Mouse (Mus musculus) bone marrow, adult 2 months (tissue): Measurements from ENCODE around the gene Lysmd4. TPM values are rescaled to one million over a fixed set of nuclear protein-coding genes. Genes with fewer than 3 reads are reported as not detected.

Experiments used
- H3K27ac ChIP-seq: fragments of 200-500 bp; 2 replicates; pipeline ENCODE4 v1.5.1; 2012; ENCODE audit warnings: low read depth, mild to moderate bottlenecking, control low read depth, inconsistent platforms, low read length; ENCODE audit not compliant: control insufficient read depth, poor library complexity, insufficient read depth
- H3K4me1 ChIP-seq: fragments of 200-500 bp; 2 replicates; pipeline ENCODE4 v1.6.1; 2011; ENCODE audit warnings: low read length; ENCODE audit not compliant: control insufficient read depth, insufficient read depth
- H3K4me3 ChIP-seq: fragments of 200-500 bp; replicated peaks from 2 replicates; pipeline ENCODE3; 2011; ENCODE audit warnings: mild to moderate bottlenecking, low read depth, low read length, control low read depth; ENCODE audit not compliant: control insufficient read depth
- CTCF ChIP-seq: fragments of 200-500 bp; IDR thresholded peaks from 2 replicates; pipeline ENCODE4 v1.5.1; 2011; ENCODE audit warnings: low read length, control low read depth; ENCODE audit not compliant: control insufficient read depth, insufficient read depth
- POLR2A ChIP-seq: fragments of 200-500 bp; IDR thresholded peaks from 2 replicates; pipeline ENCODE4 v1.6.1; 2011; ENCODE audit warnings: low read depth, mild to moderate bottlenecking, control low read depth, low read length, borderline replicate concordance; ENCODE audit not compliant: control insufficient read depth
- WGBS: fragments of 180-500 bp; shearing (Covaris S2); methylation state at CpG from one replicate; pipeline ENCODE4 v1.1.7; 2018; 5-methylcytosine and 5-hydroxymethylcytosine counted together
- polyA plus RNA-seq: library from polyadenylated mRNA; stranded (reverse); fragments of >200 nt; gene quantifications from 2 replicates; pipeline ENCODE4 v1.2.4, GENCODE M21; 2011; ENCODE audit warnings: low replicate concordance; ENCODE audit not compliant: missing spikeins, insufficient read depth, insufficient read length

Gene Lysmd4
- polyA plus RNA-seq, 1 experiment: 1.7 TPM

DNA sequence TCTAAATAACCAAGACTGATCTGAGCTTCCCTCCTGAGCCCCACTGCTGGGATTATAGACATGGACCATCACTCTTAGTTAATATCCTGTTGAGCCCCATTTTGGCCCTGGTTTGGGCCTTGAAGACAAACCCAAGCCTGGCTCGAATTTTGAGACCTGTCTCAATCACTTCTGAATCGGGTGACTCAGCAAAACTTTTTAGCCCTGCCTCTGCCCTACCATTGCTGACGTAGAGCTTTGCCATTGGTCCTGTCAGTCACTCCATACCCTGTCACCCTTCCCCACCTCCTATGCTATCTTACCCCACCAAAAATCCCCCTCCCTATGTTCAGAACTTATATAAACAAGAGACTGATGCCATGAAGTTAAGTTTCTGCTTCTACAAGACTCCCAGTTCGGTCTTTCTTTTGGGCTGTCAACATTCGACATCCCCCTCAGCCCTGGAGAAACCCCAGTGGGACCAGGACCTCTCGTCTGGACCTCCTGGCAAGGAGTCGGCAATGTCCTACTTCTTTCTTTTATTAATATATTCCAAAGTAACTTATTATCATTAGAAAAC lies 119.8 kb downstream of the Lysmd4 start:
- Histone ChIP-seq H3K4me1 (no peaks in the 10 kb centered on the region), H3K4me3 (no peak overlapping the region), H3K27ac (no peak overlapping the region)
- WGBS: 76% methylated on average over 7 of the region's 7 CpGs
- no peak for TF ChIP-seq POLR2A
- no peak for TF ChIP-seq CTCF

DNA sequence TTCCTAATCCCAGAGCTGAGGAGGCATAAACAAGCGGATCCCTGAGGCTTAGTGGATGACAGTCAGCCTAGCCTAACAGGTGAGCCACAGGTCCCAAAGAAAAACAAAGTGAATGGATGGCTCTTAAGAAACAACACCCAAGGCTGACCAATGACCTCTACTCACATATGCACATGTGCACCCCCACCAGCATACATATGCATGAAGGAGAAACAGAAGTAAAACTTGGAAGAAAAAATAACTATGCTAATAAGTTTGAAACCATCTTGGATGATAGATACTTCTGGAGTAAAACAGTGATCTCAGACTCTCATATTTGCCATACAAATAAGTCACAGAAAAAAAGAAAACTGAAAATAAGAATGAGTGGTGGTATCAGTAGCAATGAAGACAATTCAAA lies 122.1 kb downstream of the Lysmd4 start:
- H3K27ac ChIP-seq: no peak overlapping the region
- WGBS: 87% methylated on average over 1 of the region's 1 CpGs
- no peak overlapping the region for H3K4me3 ChIP-seq
- no peak for TF ChIP-seq CTCF
- no peak for TF ChIP-seq POLR2A
- H3K4me1 ChIP-seq: no peaks in the 10 kb centered on the region

- Histone ChIP-seq H3K4me1 (no peaks in the 10 kb centered on the region), H3K27ac (no peak overlapping the region), H3K4me3 (no peak overlapping the region)
- 71% methylated on average over 4 of the region's 4 CpGs for WGBS
- TF ChIP-seq CTCF (no peak), POLR2A (no peak)
Observed at GRCm38 (mm10) chr7:67352989-67353388, 130.6 kb downstream of the Lysmd4 start.

DNA sequence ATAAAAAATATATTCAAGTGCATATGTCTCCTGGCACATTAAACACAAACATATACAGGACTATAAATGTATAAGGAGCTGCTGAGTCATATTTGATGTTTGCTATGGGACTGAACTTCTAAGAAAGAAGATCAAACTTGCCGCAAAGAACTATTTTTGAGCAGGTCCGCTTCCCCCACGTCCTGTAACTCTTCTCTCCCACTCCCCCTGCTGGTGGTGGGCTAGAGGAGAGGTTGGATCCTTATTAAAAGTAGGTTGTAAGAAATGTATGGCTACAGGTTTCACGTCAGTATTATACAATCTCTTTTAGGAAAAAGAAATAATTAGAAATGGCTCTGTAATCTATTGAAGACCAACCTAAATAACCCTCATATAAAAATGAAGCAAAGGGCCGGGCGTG lies 131.3 kb downstream of the Lysmd4 start:
- TF ChIP-seq POLR2A: no peak
- TF ChIP-seq CTCF: peak; percentile 68

GRCm38 (mm10) chr7:67355870-67356269 lies 133.5 kb downstream of the Lysmd4 start:
- 74% methylated on average over 5 of the region's 5 CpGs for WGBS
- H3K27ac ChIP-seq: no peak overlapping the region
- no peak overlapping the region for H3K4me3 ChIP-seq
- H3K4me1 ChIP-seq: no peaks in the 10 kb centered on the region; the same call in 1 of the 2 replicates
- TF ChIP-seq POLR2A: no peak
- peak; percentile 43; the same call in 1 of the 2 replicates for TF ChIP-seq CTCF

More for the DNA sequence above, 131.3 kb downstream of the Lysmd4 start:
- WGBS: 43% methylated on average over 6 of the region's 6 CpGs
- Histone ChIP-seq H3K4me3 (no peak overlapping the region), H3K4me1 (no peaks in the 10 kb centered on the region; the same call in 1 of the 2 replicates), H3K27ac (no peak overlapping the region)

Other genes starting within 250 kb of the Lysmd4 start
- gene Mef2a, start 150.3 kb downstream of the Lysmd4 start, polyA plus RNA-seq: 8.4 and 17.2 TPM in 2 replicates